Mouse (Mus musculus): ENCODE data around the gene Olfr1095. TPM values are rescaled to one million over a fixed set of nuclear protein-coding genes. Genes with fewer than 3 reads are reported as not detected.

Olfr1095 gene
- polyA plus RNA-seq (2012; fragmentation: generic; extraction: Trizol), result not detected

DNA sequence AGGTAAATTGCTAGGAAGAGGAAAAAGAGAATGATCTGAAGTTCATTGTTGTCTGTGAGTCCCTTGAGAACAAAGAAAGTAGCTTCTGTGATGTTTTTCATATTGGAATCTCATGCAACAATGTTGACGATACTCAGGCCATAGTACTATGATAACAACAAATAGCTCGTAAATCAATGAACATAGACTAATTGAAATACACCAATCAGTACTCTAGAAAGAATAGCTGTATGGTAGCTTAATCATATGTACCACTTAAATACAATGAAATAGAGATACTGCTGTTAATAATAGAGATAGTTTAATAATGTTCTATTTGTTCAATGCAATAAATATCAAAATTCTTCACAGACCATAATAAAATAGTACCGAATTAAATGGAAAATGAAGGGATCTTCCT lies at the start of gene Olfr1095:
Olfr1095 (minus strand) TSS at position 101 of the 400 bp plus-strand sequence.
- H3K79me2 ChIP-seq (ENCODE audit: control insufficient read depth, insufficient read depth), result no peaks in the 10 kb centered on the region
- no peak within 1 kb of the TSS for H3ac ChIP-seq (ENCODE audit: control insufficient read depth, insufficient read length)
- no peak within 1 kb of the TSS for H3K4me3 ChIP-seq
- H3K4me2 ChIP-seq (ENCODE audit: low read depth), result no peak within 1 kb of the TSS
- no peaks in the 10 kb centered on the region for H3K27me3 ChIP-seq (ENCODE audit: control insufficient read depth, insufficient read depth, insufficient read length)
- TF ChIP-seq MYOD1 (IDR thresholded peaks at IDR 0.05; ENCODE audit: control insufficient read depth in 1 of 3, insufficient read length in 2 of 3, low read depth in 2 of 3) (no peak), E2F4 (IDR thresholded peaks at IDR 0.05; ENCODE audit: insufficient read depth) (no peak), MAX (IDR thresholded peaks at IDR 0.05; ENCODE audit: low read depth) (no peak), POLR2A (IDR thresholded peaks at IDR 0.05; ENCODE audit: insufficient read length, low read depth) (no peak), USF1 (IDR thresholded peaks at IDR 0.05; ENCODE audit: low read depth) (no peak), MYOG (IDR thresholded peaks at IDR 0.05; ENCODE audit: control insufficient read depth in 1 of 3, insufficient read depth in 1 of 3, insufficient read length in 2 of 3, low read depth in 2 of 3) (no peak), REST (IDR thresholded peaks at IDR 0.05; ENCODE audit: insufficient read depth, insufficient read length) (no peak), TCF3 (IDR thresholded peaks at IDR 0.05; ENCODE audit: insufficient read length, low read depth) (no peak), CEBPB (IDR thresholded peaks at IDR 0.05; ENCODE audit: insufficient read depth, poor library complexity, severe bottlenecking) (no peak), TCF12 (IDR thresholded peaks at IDR 0.05; ENCODE audit: insufficient read depth, poor library complexity, severe bottlenecking) (no peak), POLR2AphosphoS2 (IDR thresholded peaks at IDR 0.05; ENCODE audit: insufficient read length, low read depth) (no peak), SRF (IDR thresholded peaks at IDR 0.05; ENCODE audit: control insufficient read depth, insufficient read length, low read depth) (no peak)
- H3K36me3 ChIP-seq (ENCODE audit: control insufficient read depth, insufficient read depth), result no peaks in the 10 kb centered on the region

DNA sequence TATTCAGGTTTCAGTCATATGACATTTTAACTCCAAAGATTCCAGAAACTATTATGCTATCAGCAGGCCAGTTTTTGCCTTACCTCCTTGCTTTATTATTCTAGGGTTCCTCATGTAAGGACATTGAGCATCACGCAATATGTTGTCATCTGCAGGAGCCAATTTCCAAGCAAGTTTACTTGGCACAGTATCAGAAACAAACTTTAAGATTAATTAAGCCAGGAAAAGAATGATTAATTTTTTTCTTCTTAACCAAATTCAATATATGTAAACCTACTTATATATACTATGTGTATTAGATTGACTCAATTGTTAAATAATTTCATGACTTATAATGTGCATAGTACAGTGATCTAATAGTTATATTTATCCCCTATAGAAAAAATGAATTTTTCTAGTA lies 40.6 kb upstream of the Olfr1095 start, which contains the start of gene Olfr1097:
Olfr1097 (minus strand) TSS at position 101 of the 400 bp plus-strand sequence.
- H3K36me3 ChIP-seq (ENCODE audit: control insufficient read depth, insufficient read depth), result no peaks in the 10 kb centered on the region
- TF ChIP-seq REST (IDR thresholded peaks at IDR 0.05; ENCODE audit: insufficient read depth, insufficient read length), result no peak
- no peak for TF ChIP-seq TCF3 (IDR thresholded peaks at IDR 0.05; ENCODE audit: insufficient read length, low read depth)
- no peak for TF ChIP-seq MYOG (IDR thresholded peaks at IDR 0.05; ENCODE audit: control insufficient read depth in 1 of 3, insufficient read depth in 1 of 3, insufficient read length in 2 of 3, low read depth in 2 of 3)
- TF ChIP-seq MAX (IDR thresholded peaks at IDR 0.05; ENCODE audit: low read depth), result no peak
- TF ChIP-seq E2F4 (IDR thresholded peaks at IDR 0.05; ENCODE audit: insufficient read depth), result no peak
- TF ChIP-seq SRF (IDR thresholded peaks at IDR 0.05; ENCODE audit: control insufficient read depth, insufficient read length, low read depth), result no peak
- no peak for TF ChIP-seq USF1 (IDR thresholded peaks at IDR 0.05; ENCODE audit: low read depth)
- TF ChIP-seq POLR2AphosphoS2 (IDR thresholded peaks at IDR 0.05; ENCODE audit: insufficient read length, low read depth), result no peak
- TF ChIP-seq MYOD1 (IDR thresholded peaks at IDR 0.05; ENCODE audit: control insufficient read depth in 1 of 3, insufficient read length in 2 of 3, low read depth in 2 of 3), result no peak
- no peak within 1 kb of the TSS for H3K4me2 ChIP-seq (ENCODE audit: low read depth)
- H3K79me2 ChIP-seq (ENCODE audit: control insufficient read depth, insufficient read depth), result no peaks in the 10 kb centered on the region
- H3K4me3 ChIP-seq, result no peak within 1 kb of the TSS
- H3K27me3 ChIP-seq (ENCODE audit: control insufficient read depth, insufficient read depth, insufficient read length), result no peaks in the 10 kb centered on the region
- H3ac ChIP-seq (ENCODE audit: control insufficient read depth, insufficient read length), result no peak within 1 kb of the TSS

DNA sequence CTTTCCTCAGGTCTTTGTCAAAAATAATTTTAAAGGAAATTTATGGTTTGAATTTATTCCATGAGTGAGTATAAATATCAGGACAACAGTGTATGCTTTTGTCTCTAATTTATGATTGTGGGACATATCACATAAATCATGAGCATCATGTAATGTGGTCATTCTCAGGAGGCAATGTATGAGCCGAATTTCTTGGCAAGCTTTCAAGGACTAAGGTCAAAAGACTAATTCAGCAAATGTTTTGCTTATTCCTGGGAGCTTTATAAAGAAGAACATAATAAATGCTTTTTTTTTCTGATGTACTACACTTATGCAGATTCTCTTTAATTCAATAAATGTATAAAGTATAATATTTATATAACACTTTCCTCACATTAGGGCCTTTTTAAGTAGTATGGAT lies 23.2 kb upstream of the Olfr1095 start, which contains the start of gene Gm13723:
Gm13723 (minus strand) TSS at position 101 of the 400 bp plus-strand sequence.
- Histone ChIP-seq H3ac (ENCODE audit: control insufficient read depth, insufficient read length) (no peak within 1 kb of the TSS), H3K4me3 (no peak within 1 kb of the TSS), H3K27me3 (ENCODE audit: control insufficient read depth, insufficient read depth, insufficient read length) (no peaks in the 10 kb centered on the region), H3K4me2 (ENCODE audit: low read depth) (no peak within 1 kb of the TSS), H3K79me2 (ENCODE audit: control insufficient read depth, insufficient read depth) (no peaks in the 10 kb centered on the region), H3K36me3 (ENCODE audit: control insufficient read depth, insufficient read depth) (no peaks in the 10 kb centered on the region)
- TF ChIP-seq TCF3 (IDR thresholded peaks at IDR 0.05; ENCODE audit: insufficient read length, low read depth), result no peak
- TF ChIP-seq TCF12 (IDR thresholded peaks at IDR 0.05; ENCODE audit: insufficient read depth, poor library complexity, severe bottlenecking), result no peak
- TF ChIP-seq MYOD1 (IDR thresholded peaks at IDR 0.05; ENCODE audit: control insufficient read depth in 1 of 3, insufficient read length in 2 of 3, low read depth in 2 of 3), result no peak
- no peak for TF ChIP-seq POLR2A (IDR thresholded peaks at IDR 0.05; ENCODE audit: insufficient read length, low read depth)
- TF ChIP-seq E2F4 (IDR thresholded peaks at IDR 0.05; ENCODE audit: insufficient read depth), result no peak
- TF ChIP-seq REST (IDR thresholded peaks at IDR 0.05; ENCODE audit: insufficient read depth, insufficient read length), result no peak
- TF ChIP-seq MAX (IDR thresholded peaks at IDR 0.05; ENCODE audit: low read depth), result no peak
- TF ChIP-seq SRF (IDR thresholded peaks at IDR 0.05; ENCODE audit: control insufficient read depth, insufficient read length, low read depth), result no peak
- no peak for TF ChIP-seq MYOG (IDR thresholded peaks at IDR 0.05; ENCODE audit: control insufficient read depth in 1 of 3, insufficient read depth in 1 of 3, insufficient read length in 2 of 3, low read depth in 2 of 3)
- no peak for TF ChIP-seq CEBPB (IDR thresholded peaks at IDR 0.05; ENCODE audit: insufficient read depth, poor library complexity, severe bottlenecking)
- no peak for TF ChIP-seq POLR2AphosphoS2 (IDR thresholded peaks at IDR 0.05; ENCODE audit: insufficient read length, low read depth)
- TF ChIP-seq USF1 (IDR thresholded peaks at IDR 0.05; ENCODE audit: low read depth), result no peak

DNA sequence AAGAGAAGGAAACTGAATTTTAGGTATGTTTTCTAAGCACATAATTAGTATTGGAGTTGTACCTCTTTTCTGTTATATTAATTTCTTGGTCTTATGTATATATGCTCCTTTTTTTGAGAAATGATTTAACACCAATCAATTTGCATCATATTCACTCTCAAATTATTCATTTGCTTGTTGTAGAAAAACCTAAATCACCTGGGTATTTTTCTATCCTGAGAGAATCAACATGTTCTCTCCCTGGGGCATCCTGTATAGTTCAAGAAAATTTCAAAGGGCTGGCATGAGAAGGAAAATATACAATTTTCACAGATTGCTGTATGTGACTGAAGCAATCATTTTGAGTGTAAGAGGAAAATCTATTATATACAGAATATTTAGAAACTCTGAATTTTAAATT lies 27.1 kb downstream of the Olfr1095 start, which contains the start of gene Olfr1094:
Olfr1094 (plus strand) TSS at position 301 of the 400 bp plus-strand sequence.
- no peak within 1 kb of the TSS for H3K4me3 ChIP-seq
- no peak within 1 kb of the TSS for H3K4me2 ChIP-seq (ENCODE audit: low read depth)
- no peaks in the 10 kb centered on the region for H3K79me2 ChIP-seq (ENCODE audit: control insufficient read depth, insufficient read depth)
- no peaks in the 10 kb centered on the region for H3K27me3 ChIP-seq (ENCODE audit: control insufficient read depth, insufficient read depth, insufficient read length)
- H3ac ChIP-seq (ENCODE audit: control insufficient read depth, insufficient read length), result no peak within 1 kb of the TSS
- H3K36me3 ChIP-seq (ENCODE audit: control insufficient read depth, insufficient read depth), result no peaks in the 10 kb centered on the region
- TF ChIP-seq MYOG (IDR thresholded peaks at IDR 0.05; ENCODE audit: control insufficient read depth in 1 of 3, insufficient read depth in 1 of 3, insufficient read length in 2 of 3, low read depth in 2 of 3) (no peak), POLR2A (IDR thresholded peaks at IDR 0.05; ENCODE audit: insufficient read length, low read depth) (no peak), SRF (IDR thresholded peaks at IDR 0.05; ENCODE audit: control insufficient read depth, insufficient read length, low read depth) (no peak), TCF12 (IDR thresholded peaks at IDR 0.05; ENCODE audit: insufficient read depth, poor library complexity, severe bottlenecking) (no peak), MYOD1 (IDR thresholded peaks at IDR 0.05; ENCODE audit: control insufficient read depth in 1 of 3, insufficient read length in 2 of 3, low read depth in 2 of 3) (no peak), E2F4 (IDR thresholded peaks at IDR 0.05; ENCODE audit: insufficient read depth) (no peak), CEBPB (IDR thresholded peaks at IDR 0.05; ENCODE audit: insufficient read depth, poor library complexity, severe bottlenecking) (no peak), POLR2AphosphoS2 (IDR thresholded peaks at IDR 0.05; ENCODE audit: insufficient read length, low read depth) (no peak), TCF3 (IDR thresholded peaks at IDR 0.05; ENCODE audit: insufficient read length, low read depth) (no peak), REST (IDR thresholded peaks at IDR 0.05; ENCODE audit: insufficient read depth, insufficient read length) (no peak)

All from myocyte (in vitro differentiated cells).